Mouse (Mus musculus): ENCODE data around the gene Hyal1. TPM values are rescaled to one million over a fixed set of nuclear protein-coding genes. Genes with fewer than 3 reads are reported as not detected.
"Not testable (repeated sequence)": the region's sequence is repeated elsewhere in the genome, so short reads cannot be mapped to it uniquely, and the experiment has no call there.

The Hyal1 gene
- polyA plus RNA-seq, 1 experiment from 2014 or later = 10.1 TPM

DNA sequence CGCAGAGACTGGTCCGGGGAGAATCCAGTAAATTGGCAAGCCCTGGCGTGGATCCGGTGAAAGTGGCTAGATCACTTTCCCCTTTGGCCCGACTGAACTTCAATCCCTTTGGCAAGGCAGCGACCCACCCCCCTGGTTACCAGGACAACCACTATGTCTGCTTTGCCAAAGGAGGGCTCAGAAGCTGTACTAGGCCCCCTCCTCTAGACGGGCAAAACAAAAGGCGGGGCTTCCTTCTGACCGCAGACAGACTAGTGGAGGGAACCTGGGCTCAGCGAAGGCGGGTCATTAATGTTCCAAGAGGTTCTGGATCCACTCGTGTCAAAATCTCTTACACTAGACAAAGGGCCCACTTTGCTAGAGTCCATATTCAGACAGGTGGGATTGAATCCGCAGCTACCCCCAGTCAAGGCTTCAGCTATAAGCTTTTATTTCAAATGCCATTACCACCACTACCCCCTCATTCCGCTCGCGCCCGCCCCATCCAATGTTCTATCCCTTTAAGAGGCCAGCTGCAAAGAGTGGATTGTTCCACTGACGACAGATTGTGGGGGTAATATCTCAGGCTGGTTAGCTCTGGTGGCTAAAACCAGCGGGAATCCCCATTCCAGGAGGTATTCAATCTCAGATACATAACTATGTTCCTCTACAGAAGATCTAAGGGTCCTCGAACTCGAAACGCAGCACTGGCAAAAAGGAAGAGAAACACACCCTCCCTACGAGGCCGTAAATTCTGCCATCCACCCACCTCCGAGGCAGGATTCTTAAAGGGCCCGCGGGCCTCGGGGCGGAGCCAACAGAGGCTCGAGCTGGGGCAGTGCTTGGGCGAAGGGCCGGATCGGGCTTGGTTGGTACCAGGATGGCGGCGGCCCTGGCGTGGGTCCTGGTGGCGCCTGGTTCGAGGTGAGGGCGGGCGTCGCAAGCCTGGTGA is 8.1 kb upstream of the Hyal1 start:
- ATAC-seq (ENCODE audit: low read depth) = peak; percentile 86
- Histone ChIP-seq H3K27ac (ENCODE audit: low read length) (peak overlapping the region; percentile 95), H3K4me2 (ENCODE audit: low read depth, low read length) (peak overlapping the region; percentile 71), H3K9me3 (ENCODE audit: control insufficient read depth, low read length) (no peaks in the 10 kb centered on the region), H3K9ac (ENCODE audit: low read length) (peak overlapping the region; percentile 81), H3K4me3 (ENCODE audit: low read length) (peak overlapping the region; percentile 66), H3K4me1 (replicated peaks; ENCODE audit: control insufficient read depth, insufficient read depth, low read length) (peaks cover 41% of the 10 kb centered on the region), H3K27me3 (ENCODE audit: control insufficient read depth, insufficient read depth, low read depth, low read length) (no peaks in the 10 kb centered on the region), H3K36me3 (ENCODE audit: control insufficient read depth, insufficient read depth, low read length) (peaks cover 19% of the 10 kb centered on the region)
- under 1% methylated on average over 41 of the region's 41 CpGs for WGBS

DNA sequence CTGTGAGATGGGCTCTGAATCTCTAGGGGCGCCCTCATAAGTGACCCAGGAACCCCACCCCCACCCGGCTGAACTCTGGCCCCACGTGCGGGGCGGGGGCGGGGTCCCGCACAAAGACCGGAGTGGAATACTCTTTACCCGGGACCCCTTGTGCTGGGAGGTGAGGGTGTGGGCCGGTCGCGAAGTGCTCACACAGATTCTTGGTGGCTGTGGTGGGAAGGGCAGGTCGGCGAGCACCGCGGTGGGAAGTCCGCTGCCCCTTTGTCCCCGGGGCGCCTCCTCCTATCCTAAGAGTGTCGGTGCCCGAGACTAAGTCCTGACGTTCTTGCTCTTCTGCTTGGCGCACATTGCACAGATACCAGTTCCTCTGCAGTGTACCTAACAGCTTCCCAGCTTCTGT is 7.5 kb upstream of the Hyal1 start:
- WGBS = 0% methylated on average over 19 of the region's 23 CpGs
- H3K36me3 ChIP-seq (ENCODE audit: control insufficient read depth, insufficient read depth, low read length) = peaks cover 21% of the 10 kb centered on the region
- peak overlapping the region; percentile 66 for H3K4me3 ChIP-seq (ENCODE audit: low read length)
- H3K9ac ChIP-seq (ENCODE audit: low read length) = peak overlapping the region; percentile 81
- peak overlapping the region; percentile 71 for H3K4me2 ChIP-seq (ENCODE audit: low read depth, low read length)
- H3K4me1 ChIP-seq (replicated peaks; ENCODE audit: control insufficient read depth, insufficient read depth, low read length) = peaks cover 36% of the 10 kb centered on the region
- H3K9me3 ChIP-seq (ENCODE audit: control insufficient read depth, low read length) = no peaks in the 10 kb centered on the region
- peak; percentile 12 for ATAC-seq (ENCODE audit: low read depth)
- H3K27me3 ChIP-seq (ENCODE audit: control insufficient read depth, insufficient read depth, low read depth, low read length) = no peaks in the 10 kb centered on the region
- peak overlapping the region; percentile 95 for H3K27ac ChIP-seq (ENCODE audit: low read length)

DNA sequence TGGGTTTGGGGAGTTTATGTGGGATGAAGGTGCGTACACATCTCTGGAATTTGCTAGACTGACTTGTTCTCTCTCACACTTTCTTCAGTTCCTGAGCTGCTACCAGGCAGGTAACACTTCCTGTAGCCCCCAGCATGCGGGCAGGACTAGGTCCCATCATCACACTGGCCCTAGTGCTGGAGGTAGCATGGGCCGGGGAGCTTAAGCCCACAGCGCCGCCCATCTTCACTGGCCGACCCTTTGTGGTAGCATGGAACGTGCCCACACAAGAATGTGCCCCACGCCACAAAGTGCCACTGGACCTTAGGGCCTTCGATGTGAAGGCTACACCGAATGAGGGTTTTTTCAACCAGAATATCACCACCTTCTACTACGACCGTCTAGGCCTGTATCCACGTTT is 6.7 kb upstream of the Hyal1 start:
- ATAC-seq (ENCODE audit: low read depth) = no peak
- Histone ChIP-seq H3K4me2 (ENCODE audit: low read depth, low read length) (peak overlapping the region; percentile 71), H3K27me3 (ENCODE audit: control insufficient read depth, insufficient read depth, low read depth, low read length) (no peaks in the 10 kb centered on the region), H3K27ac (ENCODE audit: low read length) (peak overlapping the region; percentile 95), H3K9me3 (ENCODE audit: control insufficient read depth, low read length) (no peaks in the 10 kb centered on the region), H3K36me3 (ENCODE audit: control insufficient read depth, insufficient read depth, low read length) (peaks cover 18% of the 10 kb centered on the region), H3K9ac (ENCODE audit: low read length) (peak overlapping the region; percentile 81), H3K4me3 (ENCODE audit: low read length) (peak overlapping the region; percentile 66), H3K4me1 (replicated peaks; ENCODE audit: control insufficient read depth, insufficient read depth, low read length) (peaks cover 36% of the 10 kb centered on the region)
- 20% methylated on average over 13 of the region's 13 CpGs for WGBS

DNA sequence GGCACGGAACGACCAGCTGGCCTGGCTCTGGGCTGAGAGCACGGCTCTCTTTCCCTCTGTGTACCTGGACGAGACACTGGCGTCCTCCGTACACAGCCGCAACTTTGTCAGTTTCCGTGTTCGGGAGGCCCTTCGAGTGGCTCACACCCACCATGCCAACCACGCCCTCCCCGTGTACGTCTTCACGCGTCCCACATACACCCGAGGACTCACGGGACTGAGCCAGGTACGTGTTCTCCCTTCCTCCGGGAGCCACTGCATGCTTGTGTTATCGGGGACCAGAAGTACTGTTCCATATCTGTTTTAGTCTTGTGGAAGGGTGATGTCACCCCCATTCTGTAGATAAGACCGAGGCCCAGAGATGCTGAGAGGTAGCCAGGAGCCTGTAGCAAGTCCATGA is 5.9 kb upstream of the Hyal1 start:
- H3K9me3 ChIP-seq (ENCODE audit: control insufficient read depth, low read length) = no peaks in the 10 kb centered on the region
- H3K9ac ChIP-seq (ENCODE audit: low read length) = peak overlapping the region; percentile 81
- H3K4me3 ChIP-seq (ENCODE audit: low read length) = peak overlapping the region; percentile 66
- ATAC-seq (ENCODE audit: low read depth) = no peak
- peak overlapping the region; percentile 71 for H3K4me2 ChIP-seq (ENCODE audit: low read depth, low read length)
- H3K27me3 ChIP-seq (ENCODE audit: control insufficient read depth, insufficient read depth, low read depth, low read length) = no peaks in the 10 kb centered on the region
- no peak overlapping the region for H3K27ac ChIP-seq (ENCODE audit: low read length)
- peaks cover 40% of the 10 kb centered on the region for H3K4me1 ChIP-seq (replicated peaks; ENCODE audit: control insufficient read depth, insufficient read depth, low read length)
- 62% methylated on average over 21 of the region's 21 CpGs for WGBS
- H3K36me3 ChIP-seq (ENCODE audit: control insufficient read depth, insufficient read depth, low read length) = peaks cover 18% of the 10 kb centered on the region

DNA sequence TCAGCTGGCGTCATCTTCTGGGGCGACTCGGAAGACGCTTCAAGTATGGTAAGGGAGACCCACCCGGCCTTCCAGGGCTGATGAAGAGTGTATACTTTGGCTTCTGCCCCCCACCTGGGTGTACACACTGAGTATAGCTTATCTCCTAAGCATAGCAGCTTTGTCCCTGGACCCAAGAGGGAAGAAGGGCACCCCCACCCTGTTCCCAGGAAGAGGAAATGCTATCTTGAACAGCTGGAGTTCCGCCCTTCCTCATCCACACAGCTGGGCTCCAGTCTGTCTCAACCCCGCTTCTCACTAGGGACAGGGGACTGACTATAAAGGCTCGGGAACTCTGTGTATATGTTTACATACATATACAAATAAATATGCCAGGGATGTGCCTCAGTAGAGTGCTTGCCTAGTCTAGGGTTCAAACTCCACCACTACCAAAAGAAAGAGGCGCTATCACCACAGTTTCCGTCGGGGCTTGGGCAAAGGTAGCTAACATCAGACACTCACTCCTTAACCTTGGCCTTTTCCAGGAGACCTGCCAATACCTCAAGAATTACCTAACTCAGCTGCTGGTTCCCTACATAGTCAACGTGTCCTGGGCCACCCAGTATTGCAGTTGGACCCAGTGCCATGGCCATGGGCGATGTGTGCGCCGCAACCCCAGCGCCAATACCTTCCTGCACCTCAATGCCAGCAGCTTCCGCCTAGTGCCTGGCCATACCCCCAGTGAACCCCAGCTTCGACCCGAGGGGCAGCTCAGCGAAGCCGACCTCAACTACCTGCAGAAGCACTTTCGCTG is 5.0 kb upstream of the Hyal1 start:
- Histone ChIP-seq H3K36me3 (ENCODE audit: control insufficient read depth, insufficient read depth, low read length) (peaks cover 18% of the 10 kb centered on the region), H3K27ac (ENCODE audit: low read length) (no peak overlapping the region), H3K27me3 (ENCODE audit: control insufficient read depth, insufficient read depth, low read depth, low read length) (no peaks in the 10 kb centered on the region), H3K9me3 (ENCODE audit: control insufficient read depth, low read length) (no peaks in the 10 kb centered on the region), H3K4me3 (ENCODE audit: low read length) (no peak overlapping the region; the same call in none of the 2 replicates), H3K4me2 (ENCODE audit: low read depth, low read length) (peak overlapping the region; percentile 71), H3K9ac (ENCODE audit: low read length) (peak overlapping the region; percentile 44), H3K4me1 (replicated peaks; ENCODE audit: control insufficient read depth, insufficient read depth, low read length) (peaks cover 43% of the 10 kb centered on the region)
- no peak for ATAC-seq (ENCODE audit: low read depth)
- WGBS = 80% methylated on average over 22 of the region's 22 CpGs

DNA sequence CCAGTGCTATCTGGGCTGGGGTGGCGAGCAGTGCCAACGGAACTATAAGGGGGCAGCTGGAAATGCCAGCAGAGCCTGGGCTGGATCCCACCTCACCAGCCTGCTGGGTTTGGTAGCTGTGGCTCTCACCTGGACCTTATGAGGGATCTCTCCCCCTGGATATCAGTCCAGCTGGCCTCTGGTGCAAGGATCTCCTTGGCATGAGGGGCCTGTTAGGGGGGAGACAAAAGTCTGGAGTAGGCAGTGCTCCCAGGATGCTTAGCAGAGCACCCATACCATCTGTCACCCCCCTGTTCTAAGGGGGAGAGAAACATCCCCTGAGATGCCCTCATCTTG is 4.4 kb upstream of the Hyal1 start:
- Histone ChIP-seq H3K9me3 (ENCODE audit: control insufficient read depth, low read length) (no peaks in the 10 kb centered on the region), H3K27me3 (ENCODE audit: control insufficient read depth, insufficient read depth, low read depth, low read length) (no peaks in the 10 kb centered on the region), H3K27ac (ENCODE audit: low read length) (no peak overlapping the region), H3K36me3 (ENCODE audit: control insufficient read depth, insufficient read depth, low read length) (peaks cover 18% of the 10 kb centered on the region), H3K9ac (ENCODE audit: low read length) (no peak overlapping the region), H3K4me2 (ENCODE audit: low read depth, low read length) (no peak overlapping the region), H3K4me3 (ENCODE audit: low read length) (no peak overlapping the region), H3K4me1 (replicated peaks; ENCODE audit: control insufficient read depth, insufficient read depth, low read length) (peaks cover 45% of the 10 kb centered on the region)
- 100% methylated on average over 2 of the region's 2 CpGs for WGBS
- no peak for ATAC-seq (ENCODE audit: low read depth)

DNA sequence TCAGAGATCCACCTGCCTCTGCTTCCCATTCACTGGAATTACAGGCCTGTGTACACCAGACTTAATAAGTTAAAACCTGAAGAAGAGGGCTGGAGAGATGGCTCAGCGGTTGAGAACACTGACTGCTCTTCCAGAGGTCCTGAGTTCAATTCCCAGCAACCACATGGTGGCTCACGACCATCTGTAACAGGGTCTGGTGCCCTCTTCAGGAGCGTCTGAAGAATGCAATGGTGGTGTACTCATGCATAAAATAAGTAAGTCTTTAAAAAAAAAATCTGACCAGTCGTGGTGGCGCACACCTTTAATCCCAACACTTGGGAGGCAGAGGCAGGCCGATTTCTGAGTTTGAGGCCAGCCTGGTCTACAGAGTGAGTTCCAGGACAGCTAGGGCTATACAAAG is 3.0 kb upstream of the Hyal1 start:
- H3K4me2 ChIP-seq (ENCODE audit: low read depth, low read length); H3K9ac ChIP-seq (ENCODE audit: low read length); ATAC-seq (ENCODE audit: low read depth); H3K27me3 ChIP-seq (ENCODE audit: control insufficient read depth, insufficient read depth, low read depth, low read length); H3K4me3 ChIP-seq (ENCODE audit: low read length); H3K27ac ChIP-seq (ENCODE audit: low read length); H3K9me3 ChIP-seq (ENCODE audit: control insufficient read depth, low read length): not testable (repeated sequence)
- Histone ChIP-seq H3K36me3 (ENCODE audit: control insufficient read depth, insufficient read depth, low read length) (peaks cover 18% of the 10 kb centered on the region), H3K4me1 (replicated peaks; ENCODE audit: control insufficient read depth, insufficient read depth, low read length) (peaks cover 36% of the 10 kb centered on the region)
- 87% methylated on average over 6 of the region's 6 CpGs for WGBS

DNA sequence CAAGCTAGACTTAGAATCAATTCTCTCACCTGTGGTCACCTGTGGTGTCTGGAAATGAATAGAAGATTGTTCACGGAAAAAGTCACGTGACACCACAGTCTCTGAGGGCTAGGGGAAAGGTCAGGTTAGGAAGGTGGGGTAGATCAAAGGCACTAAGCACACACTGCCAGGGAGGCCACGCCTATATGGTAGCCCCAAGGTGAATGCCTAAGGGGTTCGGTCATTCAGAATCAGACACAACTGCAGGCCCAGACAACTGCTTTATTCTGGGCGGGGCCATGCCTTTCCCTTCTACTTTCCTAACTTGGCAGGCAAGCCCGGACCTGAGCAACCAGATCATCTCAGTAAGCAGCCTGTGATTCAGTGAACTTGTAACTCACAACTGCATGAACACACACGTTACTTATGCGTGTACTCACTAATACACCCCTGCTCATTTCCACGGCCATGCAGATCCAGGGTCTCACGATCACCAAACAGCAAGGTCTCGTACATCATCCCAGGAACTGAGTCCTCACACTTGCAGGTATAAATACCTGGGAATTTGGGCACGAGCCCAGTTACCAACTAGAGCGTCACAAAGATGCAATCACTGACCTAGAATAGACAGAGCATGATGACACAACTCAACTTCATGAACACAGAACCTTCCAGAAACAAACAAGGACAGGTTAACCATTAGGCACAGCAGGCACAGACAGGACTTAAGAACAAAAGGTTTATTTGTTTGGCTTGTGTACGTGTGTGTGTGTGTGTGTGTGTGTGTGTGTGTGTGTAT is 959 bp upstream of the Hyal1 start:
- H3K4me3 ChIP-seq (ENCODE audit: low read length) = no peak overlapping the region
- WGBS = 62% methylated on average over 14 of the region's 14 CpGs
- H3K9me3 ChIP-seq (ENCODE audit: control insufficient read depth, low read length) = no peaks in the 10 kb centered on the region
- no peak overlapping the region for H3K9ac ChIP-seq (ENCODE audit: low read length)
- no peak for ATAC-seq (ENCODE audit: low read depth)
- H3K4me1 ChIP-seq (replicated peaks; ENCODE audit: control insufficient read depth, insufficient read depth, low read length) = peaks cover 35% of the 10 kb centered on the region
- no peak overlapping the region for H3K4me2 ChIP-seq (ENCODE audit: low read depth, low read length)
- H3K36me3 ChIP-seq (ENCODE audit: control insufficient read depth, insufficient read depth, low read length) = peaks cover 18% of the 10 kb centered on the region
- no peaks in the 10 kb centered on the region for H3K27me3 ChIP-seq (ENCODE audit: control insufficient read depth, insufficient read depth, low read depth, low read length)
- H3K27ac ChIP-seq (ENCODE audit: low read length) = peak overlapping the region; percentile 61

DNA sequence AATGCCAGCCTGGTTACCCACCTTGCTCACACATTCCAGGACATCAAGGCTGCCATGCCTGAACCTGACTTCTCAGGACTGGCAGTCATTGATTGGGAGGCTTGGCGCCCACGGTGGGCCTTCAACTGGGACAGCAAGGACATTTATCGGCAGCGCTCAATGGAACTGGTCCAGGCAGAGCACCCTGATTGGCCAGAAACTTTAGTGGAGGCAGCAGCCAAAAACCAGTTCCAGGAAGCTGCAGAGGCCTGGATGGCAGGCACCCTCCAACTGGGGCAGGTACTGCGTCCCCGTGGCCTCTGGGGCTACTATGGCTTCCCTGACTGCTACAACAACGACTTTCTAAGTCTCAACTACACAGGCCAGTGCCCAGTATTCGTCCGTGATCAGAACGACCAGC is 1.1 kb downstream of the Hyal1 start:
- no peak overlapping the region for H3K9ac ChIP-seq (ENCODE audit: low read length)
- 90% methylated on average over 10 of the region's 10 CpGs for WGBS
- no peak overlapping the region for H3K4me3 ChIP-seq (ENCODE audit: low read length)
- peaks cover 10% of the 10 kb centered on the region for H3K36me3 ChIP-seq (ENCODE audit: control insufficient read depth, insufficient read depth, low read length)
- no peaks in the 10 kb centered on the region for H3K9me3 ChIP-seq (ENCODE audit: control insufficient read depth, low read length)
- H3K27me3 ChIP-seq (ENCODE audit: control insufficient read depth, insufficient read depth, low read depth, low read length) = no peaks in the 10 kb centered on the region
- no peak overlapping the region for H3K4me2 ChIP-seq (ENCODE audit: low read depth, low read length)
- H3K27ac ChIP-seq (ENCODE audit: low read length) = no peak overlapping the region
- H3K4me1 ChIP-seq (replicated peaks; ENCODE audit: control insufficient read depth, insufficient read depth, low read length) = peaks cover 37% of the 10 kb centered on the region
- no peak for ATAC-seq (ENCODE audit: low read depth)

Data from lung, embryonic 16.5 days (tissue).